Mouse (Mus musculus): ENCODE data around the gene Maea. TPM values are rescaled to one million over a fixed set of nuclear protein-coding genes. Genes with fewer than 3 reads are reported as not detected.

Maea gene
- polyA plus RNA-seq, 2 experiments, result 116 to 168 TPM

DNA sequence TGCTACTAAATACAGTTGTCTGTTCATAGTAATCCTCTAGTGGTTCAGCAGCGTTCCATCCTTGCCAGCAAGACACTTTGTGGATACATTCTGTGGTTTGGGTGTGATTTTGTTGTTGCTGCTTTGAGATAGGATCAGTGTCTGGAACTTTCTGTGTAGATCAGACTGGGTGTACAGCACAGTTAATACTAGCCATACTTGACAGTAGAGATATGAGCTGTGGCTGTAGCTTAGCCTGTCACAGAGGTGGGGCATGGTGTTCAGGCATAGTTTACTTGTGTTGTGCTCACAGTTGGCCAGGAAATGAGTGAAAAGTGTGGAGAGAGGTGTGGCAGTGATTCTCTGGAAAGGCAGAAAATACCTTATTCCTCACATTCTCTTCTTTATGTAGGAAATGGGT lies 22.2 kb downstream of the Maea start:
- DNase-seq (ENCODE audit: low spot score), result no peak
- peaks cover 36% of the 10 kb centered on the region for H3K36me3 ChIP-seq (ENCODE audit: control insufficient read depth, insufficient read depth, low read length)
- TF ChIP-seq POLR2A (IDR thresholded peaks at IDR 0.05; ENCODE audit: borderline replicate concordance, extremely low read depth, insufficient read depth, insufficient read length), result no peak

DNA sequence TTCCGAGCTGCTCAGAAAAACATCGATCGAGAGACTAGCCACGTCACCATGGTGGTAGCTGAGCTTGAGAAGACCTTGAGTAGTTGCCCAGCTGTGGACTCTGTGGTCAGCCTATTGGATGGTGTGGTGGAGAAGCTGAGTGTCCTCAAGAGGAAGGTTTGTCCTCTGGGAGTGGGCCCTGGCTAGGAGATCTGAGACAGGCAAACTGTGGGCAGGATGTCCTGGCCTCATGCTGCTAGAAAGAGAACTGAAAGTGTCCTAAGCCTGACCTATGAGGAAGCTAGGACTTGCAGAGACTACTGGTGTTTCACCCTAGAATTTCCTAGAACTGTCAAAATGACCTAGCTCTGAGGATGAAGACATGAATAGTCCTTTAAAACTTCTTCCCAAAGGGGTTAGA lies 23.2 kb downstream of the Maea start:
- Histone ChIP-seq H3K4me1 (ENCODE audit: control insufficient read depth, insufficient read depth, low read length) (no peaks in the 10 kb centered on the region), H3K36me3 (ENCODE audit: control insufficient read depth, insufficient read depth, low read length) (peaks cover 46% of the 10 kb centered on the region), H3K4me2 (replicated peaks; ENCODE audit: low read depth, low read length, severe bottlenecking) (no peak overlapping the region), H3K9me3 (ENCODE audit: control insufficient read depth, low read length) (no peaks in the 10 kb centered on the region), H3K27me3 (ENCODE audit: control insufficient read depth, insufficient read depth, low read length) (no peaks in the 10 kb centered on the region), H3K9ac (ENCODE audit: low read depth, low read length, severe bottlenecking) (no peak overlapping the region), H3K4me3 (replicated peaks; ENCODE audit: low read length) (no peak overlapping the region), H3K27ac (replicated peaks; ENCODE audit: low read depth, low read length) (no peak overlapping the region)
- no peak for TF ChIP-seq POLR2A (IDR thresholded peaks at IDR 0.05; ENCODE audit: borderline replicate concordance, extremely low read depth, insufficient read depth, insufficient read length)
- no peak for DNase-seq (ENCODE audit: low spot score)
- 96% methylated on average over 4 of the region's 4 CpGs for WGBS
- ATAC-seq (ENCODE audit: low FRiP score, low read depth), result no peak

More for the DNA sequence above, 22.2 kb downstream of the Maea start:
- Histone ChIP-seq H3K4me2 (replicated peaks; ENCODE audit: low read depth, low read length, severe bottlenecking) (no peak overlapping the region), H3K9me3 (ENCODE audit: control insufficient read depth, low read length) (no peaks in the 10 kb centered on the region), H3K4me1 (ENCODE audit: control insufficient read depth, insufficient read depth, low read length) (peaks cover 8% of the 10 kb centered on the region), H3K4me3 (replicated peaks; ENCODE audit: low read length) (no peak overlapping the region), H3K27me3 (ENCODE audit: control insufficient read depth, insufficient read depth, low read length) (no peaks in the 10 kb centered on the region), H3K27ac (replicated peaks; ENCODE audit: low read depth, low read length) (no peak overlapping the region), H3K9ac (ENCODE audit: low read depth, low read length, severe bottlenecking) (no peak overlapping the region)
- no peak for ATAC-seq (ENCODE audit: low FRiP score, low read depth)
- 100% methylated on average over 1 of the region's 1 CpGs for WGBS

DNA sequence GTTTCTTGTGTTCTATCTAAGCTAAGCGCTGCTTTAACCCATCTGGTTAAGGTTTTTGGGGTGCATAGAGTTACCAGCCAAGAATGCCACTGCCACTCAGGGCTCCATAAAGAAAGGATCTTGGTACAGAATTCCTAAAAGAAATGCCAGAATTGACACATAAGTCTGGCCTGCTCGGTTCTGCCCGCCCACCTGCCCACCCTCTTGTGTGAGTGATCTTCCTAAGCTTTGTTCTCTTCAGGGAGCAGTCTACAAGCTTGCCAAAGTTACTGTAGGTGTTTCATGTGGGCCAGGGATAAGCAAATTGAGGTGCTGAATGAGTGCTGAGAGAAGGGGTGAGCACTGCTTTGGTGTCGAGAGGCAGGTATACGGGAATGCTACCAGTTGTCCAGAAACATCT lies 28.0 kb downstream of the Maea start:
- Histone ChIP-seq H3K4me3 (replicated peaks; ENCODE audit: low read length) (no peak overlapping the region), H3K36me3 (ENCODE audit: control insufficient read depth, insufficient read depth, low read length) (peaks cover 89% of the 10 kb centered on the region), H3K9me3 (ENCODE audit: control insufficient read depth, low read length) (no peaks in the 10 kb centered on the region), H3K27me3 (ENCODE audit: control insufficient read depth, insufficient read depth, low read length) (no peaks in the 10 kb centered on the region), H3K4me1 (ENCODE audit: control insufficient read depth, insufficient read depth, low read length) (no peaks in the 10 kb centered on the region), H3K9ac (ENCODE audit: low read depth, low read length, severe bottlenecking) (no peak overlapping the region), H3K4me2 (replicated peaks; ENCODE audit: low read depth, low read length, severe bottlenecking) (no peak overlapping the region), H3K27ac (replicated peaks; ENCODE audit: low read depth, low read length) (no peak overlapping the region)
- no peak for TF ChIP-seq POLR2A (IDR thresholded peaks at IDR 0.05; ENCODE audit: borderline replicate concordance, extremely low read depth, insufficient read depth, insufficient read length)
- DNase-seq (ENCODE audit: low spot score), result no peak
- ATAC-seq (ENCODE audit: low FRiP score, low read depth), result no peak
- WGBS, result 93% methylated on average over 5 of the region's 5 CpGs

DNA sequence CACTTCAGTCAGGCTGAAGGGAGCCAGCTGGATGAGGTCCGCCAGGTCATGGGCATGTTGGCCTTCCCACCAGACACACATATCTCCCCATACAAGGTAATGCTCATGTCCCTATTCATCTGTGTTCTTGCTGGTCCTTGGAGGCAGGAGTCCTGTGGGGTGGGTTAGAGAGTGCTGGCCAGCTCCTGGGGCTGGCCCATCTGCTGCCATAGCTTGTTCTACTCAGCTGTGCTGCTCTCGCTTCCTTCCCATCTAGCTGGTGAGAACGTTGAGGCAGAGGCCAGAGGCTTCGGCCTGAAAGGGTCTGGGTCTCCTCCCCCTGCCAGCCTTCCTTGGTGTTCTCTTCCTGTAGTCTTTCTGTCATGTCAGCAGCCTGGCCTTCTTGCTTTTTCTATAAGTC lies 33.3 kb downstream of the Maea start:
- Histone ChIP-seq H3K27ac (replicated peaks; ENCODE audit: low read depth, low read length) (no peak overlapping the region), H3K4me1 (ENCODE audit: control insufficient read depth, insufficient read depth, low read length) (no peaks in the 10 kb centered on the region), H3K27me3 (ENCODE audit: control insufficient read depth, insufficient read depth, low read length) (no peaks in the 10 kb centered on the region), H3K9ac (ENCODE audit: low read depth, low read length, severe bottlenecking) (no peak overlapping the region), H3K9me3 (ENCODE audit: control insufficient read depth, low read length) (no peaks in the 10 kb centered on the region), H3K4me3 (replicated peaks; ENCODE audit: low read length) (no peak overlapping the region), H3K36me3 (ENCODE audit: control insufficient read depth, insufficient read depth, low read length) (peaks cover 98% of the 10 kb centered on the region), H3K4me2 (replicated peaks; ENCODE audit: low read depth, low read length, severe bottlenecking) (no peak overlapping the region)
- no peak for TF ChIP-seq POLR2A (IDR thresholded peaks at IDR 0.05; ENCODE audit: borderline replicate concordance, extremely low read depth, insufficient read depth, insufficient read length)
- ATAC-seq (ENCODE audit: low FRiP score, low read depth) (no peak), DNase-seq (ENCODE audit: low spot score) (no peak)
- WGBS, result 85% methylated on average over 4 of the region's 4 CpGs

DNA sequence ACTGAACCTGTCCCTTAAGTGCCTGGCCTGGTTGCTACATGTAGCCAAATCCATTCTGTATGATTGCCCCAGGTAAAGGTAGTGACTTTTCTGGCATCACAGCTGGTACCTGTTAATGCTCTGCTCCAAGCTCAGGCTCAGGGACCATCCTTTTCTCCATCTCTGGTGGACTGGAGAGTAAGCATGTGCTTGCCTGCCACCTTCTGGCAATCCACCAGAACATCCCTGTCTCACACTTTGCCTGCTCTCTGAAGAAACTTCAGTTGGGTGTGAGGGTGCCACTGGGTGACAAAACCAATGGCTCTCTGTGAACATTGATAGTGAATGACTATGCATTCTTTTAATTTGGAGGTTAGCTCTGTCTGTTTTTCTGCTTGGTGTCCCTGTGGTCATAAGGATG lies 35.8 kb downstream of the Maea start:
- no peaks in the 10 kb centered on the region for H3K27me3 ChIP-seq (ENCODE audit: control insufficient read depth, insufficient read depth, low read length)
- peak; percentile 20 for DNase-seq (ENCODE audit: low spot score)

DNA sequence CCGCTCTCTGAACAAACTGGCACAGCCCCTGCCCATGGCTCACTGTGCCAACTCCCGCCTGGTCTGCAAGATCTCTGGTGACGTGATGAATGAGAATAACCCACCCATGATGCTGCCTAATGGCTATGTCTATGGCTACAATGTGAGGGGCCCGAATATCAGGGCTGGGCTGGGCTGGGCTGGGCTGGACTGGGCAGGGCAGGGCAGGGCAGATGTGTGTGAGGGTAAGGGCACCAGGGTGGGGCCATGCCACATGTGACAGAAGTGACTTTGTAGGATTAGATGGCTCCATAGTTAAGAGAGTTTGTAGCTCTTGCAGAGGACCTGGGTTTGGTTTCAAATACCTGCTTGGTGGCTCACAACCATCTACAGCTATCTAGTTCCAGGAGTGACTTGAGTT lies 36.4 kb downstream of the Maea start:
- no peak overlapping the region for H3K9ac ChIP-seq (ENCODE audit: low read depth, low read length, severe bottlenecking)
- H3K27ac ChIP-seq (replicated peaks; ENCODE audit: low read depth, low read length), result no peak overlapping the region

More for the DNA sequence above, 35.8 kb downstream of the Maea start:
- Histone ChIP-seq H3K36me3 (ENCODE audit: control insufficient read depth, insufficient read depth, low read length) (peaks cover 83% of the 10 kb centered on the region), H3K4me2 (replicated peaks; ENCODE audit: low read depth, low read length, severe bottlenecking) (no peak overlapping the region), H3K27ac (replicated peaks; ENCODE audit: low read depth, low read length) (no peak overlapping the region), H3K4me1 (ENCODE audit: control insufficient read depth, insufficient read depth, low read length) (no peaks in the 10 kb centered on the region), H3K9me3 (ENCODE audit: control insufficient read depth, low read length) (no peaks in the 10 kb centered on the region), H3K9ac (ENCODE audit: low read depth, low read length, severe bottlenecking) (no peak overlapping the region), H3K4me3 (replicated peaks; ENCODE audit: low read length) (no peak overlapping the region)
- TF ChIP-seq POLR2A (IDR thresholded peaks at IDR 0.05; ENCODE audit: borderline replicate concordance, extremely low read depth, insufficient read depth, insufficient read length), result no peak
- ATAC-seq (ENCODE audit: low FRiP score, low read depth), result no peak

More for the DNA sequence above, 36.4 kb downstream of the Maea start:
- TF ChIP-seq POLR2A (IDR thresholded peaks at IDR 0.05; ENCODE audit: borderline replicate concordance, extremely low read depth, insufficient read depth, insufficient read length), result no peak
- WGBS, result 94% methylated on average over 4 of the region's 4 CpGs
- H3K27me3 ChIP-seq (ENCODE audit: control insufficient read depth, insufficient read depth, low read length), result no peaks in the 10 kb centered on the region
- no peak overlapping the region for H3K4me3 ChIP-seq (replicated peaks; ENCODE audit: low read length)
- no peaks in the 10 kb centered on the region for H3K9me3 ChIP-seq (ENCODE audit: control insufficient read depth, low read length)
- ATAC-seq (ENCODE audit: low FRiP score, low read depth) (no peak), DNase-seq (ENCODE audit: low spot score) (no peak)
- H3K4me2 ChIP-seq (replicated peaks; ENCODE audit: low read depth, low read length, severe bottlenecking), result no peak overlapping the region
- H3K36me3 ChIP-seq (ENCODE audit: control insufficient read depth, insufficient read depth, low read length), result peaks cover 78% of the 10 kb centered on the region
- no peaks in the 10 kb centered on the region for H3K4me1 ChIP-seq (ENCODE audit: control insufficient read depth, insufficient read depth, low read length)

Measured in limb, embryonic 14.5 days (tissue).